Mouse (Mus musculus): ENCODE results near the gene Shroom3. TPM values are rescaled to one million over a fixed set of nuclear protein-coding genes. Genes with fewer than 3 reads are reported as not detected.

Gene Shroom3
- total and polyA plus RNA-seq, 3 experiments, result not detected

DNA sequence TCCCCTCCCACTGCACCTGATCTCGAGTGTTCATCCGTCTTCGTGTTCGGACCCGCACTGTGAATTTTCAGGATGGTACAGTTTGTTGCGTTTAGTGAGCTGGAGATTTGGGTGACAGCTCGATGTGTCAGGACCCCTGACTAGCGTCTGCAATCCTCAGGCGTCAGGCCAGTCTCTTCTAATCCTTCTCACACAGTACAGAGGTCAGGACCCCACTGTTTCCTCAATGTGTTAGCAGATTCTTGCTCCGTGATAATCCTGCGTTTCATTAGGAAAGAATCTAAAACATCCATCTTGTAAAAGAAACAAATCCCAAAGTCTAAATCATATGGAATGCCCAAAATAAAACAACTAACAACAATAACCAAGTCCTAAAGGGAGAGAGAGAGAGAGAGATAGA is 18.5 kb downstream of the Shroom3 start:
- H3K79me2 ChIP-seq (ENCODE audit: control insufficient read depth, insufficient read depth, low read length, poor library complexity), result no peaks in the 10 kb centered on the region
- H3K4me3 ChIP-seq (ENCODE audit: control insufficient read depth in 1 of 2, insufficient read depth in 1 of 2, low read depth in 2 of 2, low read length in 2 of 2), result no peak overlapping the region
- H3K9ac ChIP-seq (ENCODE audit: control insufficient read depth, low read depth, low read length, poor library complexity, severe bottlenecking), result no peak overlapping the region
- no peaks in the 10 kb centered on the region for H3K27me3 ChIP-seq (ENCODE audit: control insufficient read depth in 1 of 2, insufficient read depth in 2 of 2, low read length in 2 of 2)
- H3K4me1 ChIP-seq (ENCODE audit: control insufficient read depth in 1 of 2, insufficient read depth in 2 of 2, low read length in 2 of 2), result no peaks in the 10 kb centered on the region
- no peak overlapping the region for H3K27ac ChIP-seq (ENCODE audit: control insufficient read depth, low read depth, low read length)
- no peaks in the 10 kb centered on the region for H3K9me3 ChIP-seq (replicated peaks; ENCODE audit: insufficient read depth, low read length)
- H3K36me3 ChIP-seq (ENCODE audit: control insufficient read depth in 1 of 2, insufficient read depth in 2 of 2, low read length in 2 of 2), result no peaks in the 10 kb centered on the region
- no peak for DNase-seq (ENCODE audit: low read depth, low spot score)
- TF ChIP-seq CHD2 (IDR thresholded peaks at IDR 0.05; ENCODE audit: low read length) (no peak), MAZ (IDR thresholded peaks at IDR 0.05; ENCODE audit: low read depth, low read length) (no peak), SIN3A (IDR thresholded peaks at IDR 0.05; ENCODE audit: low read length) (no peak), USF2 (IDR thresholded peaks at IDR 0.05; ENCODE audit: borderline replicate concordance in 1 of 2, insufficient read depth in 1 of 2, low read depth in 1 of 2, low read length in 2 of 2) (no peak), ZNF384 (IDR thresholded peaks at IDR 0.05; ENCODE audit: low read depth, low read length) (no peak)

DNA sequence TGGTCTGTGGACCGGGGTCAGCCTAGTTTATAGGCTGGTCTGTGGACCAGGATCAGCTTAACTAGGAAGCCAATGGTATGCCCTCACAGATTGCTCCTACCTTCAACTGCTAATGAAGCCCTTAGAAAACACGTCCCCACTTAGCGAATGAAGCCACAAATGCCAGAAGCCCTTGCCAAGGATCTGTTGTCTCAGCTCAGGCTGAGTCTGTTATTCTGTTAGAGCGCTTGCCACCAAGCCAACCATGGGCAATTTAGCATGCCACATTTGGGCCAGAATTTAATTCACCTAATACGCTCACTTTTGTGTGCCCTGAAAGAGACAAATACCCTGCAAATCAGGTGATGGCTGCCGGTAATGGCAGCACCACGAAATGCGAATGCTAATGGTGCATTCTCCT is 20.4 kb downstream of the Shroom3 start:
- Histone ChIP-seq H3K4me1 (ENCODE audit: control insufficient read depth in 1 of 2, insufficient read depth in 2 of 2, low read length in 2 of 2) (no peaks in the 10 kb centered on the region), H3K36me3 (ENCODE audit: control insufficient read depth in 1 of 2, insufficient read depth in 2 of 2, low read length in 2 of 2) (no peaks in the 10 kb centered on the region), H3K27ac (ENCODE audit: control insufficient read depth, low read depth, low read length) (no peak overlapping the region), H3K9ac (ENCODE audit: control insufficient read depth, low read depth, low read length, poor library complexity, severe bottlenecking) (no peak overlapping the region), H3K27me3 (ENCODE audit: control insufficient read depth in 1 of 2, insufficient read depth in 2 of 2, low read length in 2 of 2) (no peaks in the 10 kb centered on the region), H3K79me2 (ENCODE audit: control insufficient read depth, insufficient read depth, low read length, poor library complexity) (no peaks in the 10 kb centered on the region), H3K4me3 (ENCODE audit: control insufficient read depth in 1 of 2, insufficient read depth in 1 of 2, low read depth in 2 of 2, low read length in 2 of 2) (no peak overlapping the region), H3K9me3 (replicated peaks; ENCODE audit: insufficient read depth, low read length) (no peaks in the 10 kb centered on the region)
- no peak for DNase-seq (ENCODE audit: low read depth, low spot score)
- no peak for TF ChIP-seq NELFE (IDR thresholded peaks at IDR 0.05; ENCODE audit: low read depth, low read length)
- no peak for TF ChIP-seq TCF12 (IDR thresholded peaks at IDR 0.05; ENCODE audit: low read depth, low read length)
- TF ChIP-seq ZKSCAN1 (IDR thresholded peaks at IDR 0.05; ENCODE audit: low read depth, low read length), result no peak
- TF ChIP-seq MAZ (IDR thresholded peaks at IDR 0.05; ENCODE audit: low read depth, low read length), result no peak
- no peak for TF ChIP-seq CHD2 (IDR thresholded peaks at IDR 0.05; ENCODE audit: low read length)

DNA sequence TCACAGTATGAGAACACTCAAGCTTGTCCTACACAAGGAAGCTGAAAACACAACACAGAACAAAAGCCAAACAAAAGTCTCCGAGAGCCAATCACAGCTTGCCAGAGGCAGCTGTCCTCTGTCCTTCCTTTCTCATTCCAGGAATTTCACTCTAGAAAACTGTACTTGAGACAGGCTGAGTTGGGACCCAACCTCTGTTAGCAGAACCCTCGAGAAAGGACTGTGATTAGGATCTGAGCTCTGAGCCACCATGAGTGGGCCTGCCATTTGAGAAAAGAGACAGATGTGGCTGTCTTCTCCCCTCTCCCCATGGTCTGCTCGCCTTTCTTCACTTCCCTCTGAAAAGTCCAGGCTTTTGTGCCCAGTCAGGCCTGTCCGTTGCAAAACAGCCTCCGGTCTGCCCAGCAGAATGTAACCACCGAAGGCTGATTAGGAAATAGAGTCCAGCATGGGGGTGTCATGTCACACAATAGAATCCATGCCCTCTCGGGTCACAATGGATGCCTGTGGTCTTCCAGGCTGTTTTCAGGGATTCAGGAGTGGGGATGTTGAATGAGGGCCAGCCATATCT is 24.8 kb downstream of the Shroom3 start:
- Histone ChIP-seq H3K4me1 (ENCODE audit: control insufficient read depth in 1 of 2, insufficient read depth in 2 of 2, low read length in 2 of 2) (no peaks in the 10 kb centered on the region), H3K36me3 (ENCODE audit: control insufficient read depth in 1 of 2, insufficient read depth in 2 of 2, low read length in 2 of 2) (no peaks in the 10 kb centered on the region), H3K27me3 (ENCODE audit: control insufficient read depth in 1 of 2, insufficient read depth in 2 of 2, low read length in 2 of 2) (no peaks in the 10 kb centered on the region), H3K9ac (ENCODE audit: control insufficient read depth, low read depth, low read length, poor library complexity, severe bottlenecking) (no peak overlapping the region), H3K79me2 (ENCODE audit: control insufficient read depth, insufficient read depth, low read length, poor library complexity) (no peaks in the 10 kb centered on the region), H3K4me3 (ENCODE audit: control insufficient read depth in 1 of 2, insufficient read depth in 1 of 2, low read depth in 2 of 2, low read length in 2 of 2) (no peak overlapping the region), H3K27ac (ENCODE audit: control insufficient read depth, low read depth, low read length) (no peak overlapping the region), H3K9me3 (replicated peaks; ENCODE audit: insufficient read depth, low read length) (no peaks in the 10 kb centered on the region)
- DNase-seq (ENCODE audit: low read depth, low spot score), result no peak
- TF ChIP-seq MYB (IDR thresholded peaks at IDR 0.05; ENCODE audit: low read depth, low read length) (no peak), BHLHE40 (IDR thresholded peaks at IDR 0.05; ENCODE audit: borderline replicate concordance, low read depth, low read length) (no peak), EP300 (IDR thresholded peaks at IDR 0.05; ENCODE audit: low read depth in 1 of 2, low read length in 2 of 2) (no peak), ZKSCAN1 (IDR thresholded peaks at IDR 0.05; ENCODE audit: low read depth, low read length) (no peak), ZMIZ1 (IDR thresholded peaks at IDR 0.05; ENCODE audit: low read depth, low read length) (no peak), ZC3H11A (IDR thresholded peaks at IDR 0.05; ENCODE audit: low read depth, low read length) (no peak), RAD21 (IDR thresholded peaks at IDR 0.05; ENCODE audit: low read depth, low read length) (no peak)
